Mouse (Mus musculus): Measurements from ENCODE around the gene Kif21b. TPM values are rescaled to one million over a fixed set of nuclear protein-coding genes. Genes with fewer than 3 reads are reported as not detected.

The Kif21b gene
- total and polyA plus RNA-seq, 3 experiments = 13.2 to 51.9 (median 36.7) TPM

- Histone ChIP-seq H3K4me1 (ENCODE audit: insufficient read depth, low read depth, low read length) (peaks cover 38% of the 10 kb centered on the region), H3K9me3 (replicated peaks) (peaks cover 2% of the 10 kb centered on the region), H3K4me3 (ENCODE audit: low read depth, low read length) (no peak overlapping the region), H3K36me3 (replicated peaks) (no peaks in the 10 kb centered on the region), H3K27me3 (ENCODE audit: insufficient read depth, low read length) (peaks cover 37% of the 10 kb centered on the region)
- DNase-seq (ENCODE audit: low spot score) (no peak), ATAC-seq (ENCODE audit: extremely low read depth, insufficient number of reproducible peaks, low FRiP score, poor library complexity, severe bottlenecking) (no peak)
- no peak for TF ChIP-seq POLR2AphosphoS5 (IDR thresholded peaks at IDR 0.05; ENCODE audit: insufficient replicate concordance, low read depth, low read length)
- no peak for TF ChIP-seq TAL1 (conservative IDR thresholded peaks at IDR 0.05; ENCODE audit: low read depth, low read length)
- no peak for TF ChIP-seq GATA1 (IDR thresholded peaks at IDR 0.05; ENCODE audit: borderline replicate concordance, low read length)
- no peak for TF ChIP-seq GATA2 (IDR thresholded peaks at IDR 0.05; ENCODE audit: borderline replicate concordance, low read depth, low read length)
- no peak for TF ChIP-seq CTCF (IDR thresholded peaks at IDR 0.05; ENCODE audit: low read depth, low read length)
Observed at GRCm38 (mm10) chr1:136117069-136117468, 14.1 kb upstream of the Kif21b start.

- Histone ChIP-seq H3K27me3 (ENCODE audit: insufficient read depth, low read length) (peaks cover 41% of the 10 kb centered on the region), H3K4me1 (ENCODE audit: insufficient read depth, low read depth, low read length) (peaks cover 33% of the 10 kb centered on the region), H3K4me3 (ENCODE audit: low read depth, low read length) (no peak overlapping the region), H3K36me3 (replicated peaks) (no peaks in the 10 kb centered on the region), H3K9me3 (replicated peaks) (no peaks in the 10 kb centered on the region)
- no peak for DNase-seq (ENCODE audit: low spot score)
- ATAC-seq (ENCODE audit: extremely low read depth, insufficient number of reproducible peaks, low FRiP score, poor library complexity, severe bottlenecking) = no peak
- no peak for TF ChIP-seq CTCF (IDR thresholded peaks at IDR 0.05; ENCODE audit: low read depth, low read length)
- TF ChIP-seq TAL1 (conservative IDR thresholded peaks at IDR 0.05; ENCODE audit: low read depth, low read length) = no peak
- no peak for TF ChIP-seq GATA1 (IDR thresholded peaks at IDR 0.05; ENCODE audit: borderline replicate concordance, low read length)
- no peak for TF ChIP-seq POLR2AphosphoS5 (IDR thresholded peaks at IDR 0.05; ENCODE audit: insufficient replicate concordance, low read depth, low read length)
- no peak for TF ChIP-seq GATA2 (IDR thresholded peaks at IDR 0.05; ENCODE audit: borderline replicate concordance, low read depth, low read length)
Observed at GRCm38 (mm10) chr1:136118875-136119274, 12.3 kb upstream of the Kif21b start.

- H3K4me3 ChIP-seq (ENCODE audit: low read depth, low read length) = no peak overlapping the region
- DNase-seq (ENCODE audit: low spot score) = no peak
- no peaks in the 10 kb centered on the region for H3K36me3 ChIP-seq (replicated peaks)
- ATAC-seq (ENCODE audit: extremely low read depth, insufficient number of reproducible peaks, low FRiP score, poor library complexity, severe bottlenecking) = no peak
- peaks cover 48% of the 10 kb centered on the region for H3K27me3 ChIP-seq (ENCODE audit: insufficient read depth, low read length)
- H3K9me3 ChIP-seq (replicated peaks) = no peaks in the 10 kb centered on the region
- no peak for TF ChIP-seq GATA2 (IDR thresholded peaks at IDR 0.05; ENCODE audit: borderline replicate concordance, low read depth, low read length)
- TF ChIP-seq GATA1 (IDR thresholded peaks at IDR 0.05; ENCODE audit: borderline replicate concordance, low read length) = no peak
- TF ChIP-seq TAL1 (conservative IDR thresholded peaks at IDR 0.05; ENCODE audit: low read depth, low read length) = no peak
- TF ChIP-seq POLR2AphosphoS5 (IDR thresholded peaks at IDR 0.05; ENCODE audit: insufficient replicate concordance, low read depth, low read length) = no peak
- TF ChIP-seq CTCF (IDR thresholded peaks at IDR 0.05; ENCODE audit: low read depth, low read length) = no peak
- peaks cover 33% of the 10 kb centered on the region for H3K4me1 ChIP-seq (ENCODE audit: insufficient read depth, low read depth, low read length)
Observed at GRCm38 (mm10) chr1:136119571-136120262, 11.5 kb upstream of the Kif21b start.

- peaks cover 48% of the 10 kb centered on the region for H3K27me3 ChIP-seq (ENCODE audit: insufficient read depth, low read length)
- ATAC-seq (ENCODE audit: extremely low read depth, insufficient number of reproducible peaks, low FRiP score, poor library complexity, severe bottlenecking) (no peak), DNase-seq (ENCODE audit: low spot score) (no peak)
- no peak overlapping the region for H3K4me3 ChIP-seq (ENCODE audit: low read depth, low read length)
- H3K9me3 ChIP-seq (replicated peaks) = no peaks in the 10 kb centered on the region
- peaks cover 33% of the 10 kb centered on the region for H3K4me1 ChIP-seq (ENCODE audit: insufficient read depth, low read depth, low read length)
- H3K36me3 ChIP-seq (replicated peaks) = no peaks in the 10 kb centered on the region
- TF ChIP-seq CTCF (IDR thresholded peaks at IDR 0.05; ENCODE audit: low read depth, low read length) = no peak
- no peak for TF ChIP-seq POLR2AphosphoS5 (IDR thresholded peaks at IDR 0.05; ENCODE audit: insufficient replicate concordance, low read depth, low read length)
- no peak for TF ChIP-seq GATA1 (IDR thresholded peaks at IDR 0.05; ENCODE audit: borderline replicate concordance, low read length)
- TF ChIP-seq TAL1 (conservative IDR thresholded peaks at IDR 0.05; ENCODE audit: low read depth, low read length) = no peak
- no peak for TF ChIP-seq GATA2 (IDR thresholded peaks at IDR 0.05; ENCODE audit: borderline replicate concordance, low read depth, low read length)
Observed at GRCm38 (mm10) chr1:136120263-136120603, 11.0 kb upstream of the Kif21b start.

GRCm38 (mm10) chr1:136120785-136121184, 10.4 kb upstream of the Kif21b start:
- DNase-seq (ENCODE audit: low spot score) = no peak
- TF ChIP-seq GATA2 (IDR thresholded peaks at IDR 0.05; ENCODE audit: borderline replicate concordance, low read depth, low read length) (no peak), POLR2AphosphoS5 (IDR thresholded peaks at IDR 0.05; ENCODE audit: insufficient replicate concordance, low read depth, low read length) (no peak), TAL1 (conservative IDR thresholded peaks at IDR 0.05; ENCODE audit: low read depth, low read length) (no peak), CTCF (IDR thresholded peaks at IDR 0.05; ENCODE audit: low read depth, low read length) (no peak)
- Histone ChIP-seq H3K4me3 (ENCODE audit: low read depth, low read length) (no peak overlapping the region), H3K27me3 (ENCODE audit: insufficient read depth, low read length) (peaks cover 52% of the 10 kb centered on the region), H3K9me3 (replicated peaks) (no peaks in the 10 kb centered on the region), H3K4me1 (ENCODE audit: insufficient read depth, low read depth, low read length) (peaks cover 33% of the 10 kb centered on the region), H3K36me3 (replicated peaks) (no peaks in the 10 kb centered on the region)
- ATAC-seq (ENCODE audit: extremely low read depth, insufficient number of reproducible peaks, low FRiP score, poor library complexity, severe bottlenecking) = no peak

GRCm38 (mm10) chr1:136122030-136122429, 9.2 kb upstream of the Kif21b start:
- DNase-seq (ENCODE audit: low spot score) (no peak), ATAC-seq (ENCODE audit: extremely low read depth, insufficient number of reproducible peaks, low FRiP score, poor library complexity, severe bottlenecking) (no peak)
- no peak overlapping the region for H3K4me3 ChIP-seq (ENCODE audit: low read depth, low read length)
- H3K9me3 ChIP-seq (replicated peaks) = no peaks in the 10 kb centered on the region
- no peak for TF ChIP-seq TAL1 (conservative IDR thresholded peaks at IDR 0.05; ENCODE audit: low read depth, low read length)
- peaks cover 60% of the 10 kb centered on the region for H3K27me3 ChIP-seq (ENCODE audit: insufficient read depth, low read length)
- peaks cover 38% of the 10 kb centered on the region for H3K4me1 ChIP-seq (ENCODE audit: insufficient read depth, low read depth, low read length)
- H3K36me3 ChIP-seq (replicated peaks) = no peaks in the 10 kb centered on the region

Data from G1E (cell line).